Mouse (Mus musculus) kidney, adult 2 months (tissue): ENCODE measurements around the gene Espl1. TPM values are rescaled to one million over a fixed set of nuclear protein-coding genes. Genes with fewer than 3 reads are reported as not detected.

Experiments used
- DNase-seq: peaks from one replicate; pipeline ENCODE4 v3.0.0; 2021
- H3K27ac ChIP-seq: fragments of 200-500 bp; 2 replicates; pipeline ENCODE4 v1.5.1; 2012; ENCODE audit warnings: low read depth, low read length, control low read depth, inconsistent platforms; ENCODE audit not compliant: insufficient read depth
- H3K27me3 ChIP-seq: fragments of 200-500 bp; replicated peaks from 2 replicates; pipeline ENCODE4 v1.6.1; 2012; ENCODE audit warnings: mild to moderate bottlenecking, moderate library complexity, low read length, inconsistent platforms; ENCODE audit not compliant: control insufficient read depth, insufficient read depth
- H3K36me3 ChIP-seq: fragments of 200-500 bp; 2 replicates; pipeline ENCODE4 v1.6.1; 2012; ENCODE audit warnings: mild to moderate bottlenecking, moderate library complexity, low read length, inconsistent platforms; ENCODE audit not compliant: control insufficient read depth, insufficient read depth
- H3K4me1 ChIP-seq: fragments of 200-500 bp; 2 replicates; pipeline ENCODE4 v1.6.1; 2011; ENCODE audit warnings: low read length; ENCODE audit not compliant: control insufficient read depth, insufficient read depth
- H3K4me3 ChIP-seq: fragments of 200-500 bp; 2 replicates; pipeline ENCODE4 v1.5.1; 2011; ENCODE audit warnings: mild to moderate bottlenecking, low read depth, low read length, control low read depth; ENCODE audit not compliant: insufficient read depth
- CTCF ChIP-seq: fragments of 200-500 bp; conservative IDR thresholded peaks from 2 replicates; pipeline ENCODE4 v1.5.1; 2011; ENCODE audit warnings: low read depth, mild to moderate bottlenecking, control low read depth, low read length, moderate library complexity, mixed read lengths; ENCODE audit not compliant: insufficient read depth, insufficient read length
- POLR2A ChIP-seq: fragments of 200-500 bp; IDR thresholded peaks from one replicate; pipeline ENCODE4 v1.6.1; 2011; ENCODE audit warnings: low read depth, low read length, control low read depth
- WGBS: fragments of 180-500 bp; shearing (Covaris S2); methylation state at CpG from one replicate; pipeline ENCODE4 v1.1.7; 2018; 5-methylcytosine and 5-hydroxymethylcytosine counted together
- polyA plus RNA-seq: library from polyadenylated mRNA; depleted of rRNA; stranded (reverse); fragments of >200 nt; gene quantifications from 2 replicates; pipeline ENCODE4 v1.2.3, GENCODE M21; 2012

Espl1 gene
- polyA plus RNA-seq, 1 experiment, result 0.53 TPM

DNA sequence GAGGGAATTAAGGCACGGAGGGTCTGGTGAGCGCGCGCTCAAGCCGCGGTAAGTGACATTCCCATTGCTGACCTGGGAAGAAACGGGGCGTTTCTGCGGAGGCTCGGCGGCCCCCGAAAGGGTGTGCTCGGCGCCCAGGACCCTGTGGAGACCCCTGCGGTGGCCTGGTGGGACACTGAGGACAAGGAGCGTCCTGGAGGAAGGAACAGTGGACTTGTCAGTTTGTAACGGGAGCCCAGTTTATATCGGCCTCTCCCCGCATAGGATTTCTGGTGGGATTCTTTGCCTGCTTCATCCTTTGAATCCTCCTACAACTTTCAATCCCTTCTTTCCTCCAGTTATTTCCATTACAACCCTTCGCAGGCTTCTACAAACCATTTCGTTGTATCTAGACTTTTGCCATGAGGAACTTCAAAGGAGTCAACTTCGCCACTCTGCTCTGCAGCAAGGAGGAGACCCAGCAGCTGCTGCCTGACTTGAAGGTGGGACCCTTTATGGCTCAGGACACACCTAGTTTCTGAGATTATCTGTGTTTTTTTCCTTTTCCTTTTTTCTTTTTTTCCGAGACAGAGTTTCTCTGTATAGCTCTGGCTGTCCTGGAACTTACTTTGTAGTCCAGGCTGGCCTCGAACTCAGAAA lies 421 bp downstream of the Espl1 start:
- no peak overlapping the region for H3K27ac ChIP-seq
- peaks cover 3% of the 10 kb centered on the region; the same call in 1 of the 2 replicates for H3K4me1 ChIP-seq
- no peak for DNase-seq
- H3K36me3 ChIP-seq, result no peaks in the 10 kb centered on the region
- H3K4me3 ChIP-seq, result peak overlapping the region; percentile 76
- TF ChIP-seq CTCF (no peak), POLR2A (no peak)
- 7% methylated on average over 24 of the region's 24 CpGs for WGBS
- no peaks in the 10 kb centered on the region for H3K27me3 ChIP-seq

- no peak for DNase-seq
Observed at GRCm38 (mm10) chr15:102302542-102302941, 6.5 kb downstream of the Espl1 start.

GRCm38 (mm10) chr15:102308717-102309116 lies 12.7 kb downstream of the Espl1 start:
- Histone ChIP-seq H3K27ac (no peak overlapping the region), H3K4me3 (no peak overlapping the region), H3K36me3 (no peaks in the 10 kb centered on the region), H3K4me1 (no peaks in the 10 kb centered on the region), H3K27me3 (no peaks in the 10 kb centered on the region)
- DNase-seq, result no peak
- TF ChIP-seq CTCF (no peak), POLR2A (no peak)
- 85% methylated on average over 9 of the region's 9 CpGs for WGBS

More at GRCm38 (mm10) chr15:102302542-102302941, 6.5 kb downstream of the Espl1 start:
- H3K27me3 ChIP-seq, result no peaks in the 10 kb centered on the region
- no peaks in the 10 kb centered on the region for H3K36me3 ChIP-seq
- TF ChIP-seq CTCF, result no peak
- WGBS, result 75% methylated on average over 6 of the region's 6 CpGs
- H3K4me3 ChIP-seq, result no peak overlapping the region
- no peak overlapping the region for H3K27ac ChIP-seq
- H3K4me1 ChIP-seq, result no peaks in the 10 kb centered on the region

- no peak for TF ChIP-seq CTCF
- no peak for TF ChIP-seq POLR2A
- WGBS, result 68% methylated on average over 10 of the region's 10 CpGs
- Histone ChIP-seq H3K36me3 (no peaks in the 10 kb centered on the region), H3K27me3 (no peaks in the 10 kb centered on the region), H3K4me1 (no peaks in the 10 kb centered on the region), H3K4me3 (no peak overlapping the region), H3K27ac (no peak overlapping the region)
- peak; percentile 69 for DNase-seq
Observed at GRCm38 (mm10) chr15:102310074-102310845, 14.2 kb downstream of the Espl1 start.

GRCm38 (mm10) chr15:102311489-102311888 lies 15.4 kb downstream of the Espl1 start:
- Histone ChIP-seq H3K27me3 (no peaks in the 10 kb centered on the region), H3K4me1 (no peaks in the 10 kb centered on the region), H3K36me3 (no peaks in the 10 kb centered on the region), H3K27ac (no peak overlapping the region), H3K4me3 (no peak overlapping the region)
- TF ChIP-seq POLR2A (no peak), CTCF (no peak)
- no peak for DNase-seq

DNA sequence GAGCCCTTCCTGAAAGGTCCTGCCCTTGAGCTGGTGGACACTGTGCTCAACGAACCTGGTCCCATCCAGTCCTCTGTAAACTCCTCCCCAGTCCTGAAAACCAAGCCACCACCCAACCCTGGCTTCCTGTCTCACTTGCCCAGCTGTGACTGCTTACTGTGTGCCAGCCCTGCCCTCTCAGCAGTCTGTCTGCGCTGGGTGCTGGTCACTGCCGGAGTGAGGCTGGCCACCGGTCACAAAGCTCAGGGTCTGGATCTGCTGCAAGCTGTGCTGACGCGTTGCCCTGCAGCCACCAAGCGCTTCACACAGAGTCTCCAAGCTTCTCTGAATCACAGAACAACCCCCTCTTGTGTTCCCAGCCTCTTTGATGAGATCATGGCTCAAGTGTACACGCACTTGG lies 19.2 kb downstream of the Espl1 start:
- H3K27ac ChIP-seq, result no peak overlapping the region
- no peaks in the 10 kb centered on the region for H3K36me3 ChIP-seq
- peak; percentile 12 for DNase-seq
- TF ChIP-seq POLR2A (no peak), CTCF (no peak)
- WGBS, result 85% methylated on average over 8 of the region's 8 CpGs
- no peaks in the 10 kb centered on the region for H3K27me3 ChIP-seq
- no peak overlapping the region for H3K4me3 ChIP-seq
- H3K4me1 ChIP-seq, result no peaks in the 10 kb centered on the region

DNA sequence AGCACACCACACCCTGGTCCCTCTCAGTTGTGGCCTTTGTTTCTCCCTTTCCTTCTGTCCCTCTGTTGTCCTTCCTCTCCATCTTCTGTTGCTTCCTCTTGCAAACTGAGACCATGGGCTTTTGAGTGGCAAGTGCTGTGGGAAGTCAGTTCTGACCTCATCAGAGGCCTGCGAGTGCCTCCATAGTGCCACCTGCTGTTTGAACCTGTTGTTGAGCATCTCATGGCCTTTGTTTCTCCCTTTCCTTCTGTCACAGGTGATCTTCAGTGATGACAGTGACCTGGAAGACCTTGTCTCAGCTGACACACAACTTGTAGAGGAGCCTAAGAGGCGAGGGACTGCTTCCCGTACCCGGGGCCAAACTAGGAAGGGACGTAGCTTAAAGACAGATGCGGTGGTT lies 20.2 kb downstream of the Espl1 start:
- H3K27me3 ChIP-seq, result no peaks in the 10 kb centered on the region
- H3K4me3 ChIP-seq, result no peak overlapping the region
- peak; percentile 75 for DNase-seq
- no peaks in the 10 kb centered on the region for H3K4me1 ChIP-seq
- TF ChIP-seq CTCF, result peak; percentile 94
- TF ChIP-seq POLR2A, result no peak
- H3K27ac ChIP-seq, result no peak overlapping the region
- 80% methylated on average over 6 of the region's 6 CpGs for WGBS
- no peaks in the 10 kb centered on the region for H3K36me3 ChIP-seq
